Mouse (Mus musculus) hindbrain, embryonic 14.5 days (tissue): ENCODE data around the gene Lgals8. TPM values are rescaled to one million over a fixed set of nuclear protein-coding genes. Genes with fewer than 3 reads are reported as not detected.

Experiments used
- ATAC-seq: fragments of 200-750 bp; cut with Nextera tagmentation; 2 replicates; pipeline ENCODE4 v1.8.0; 2017; ENCODE audit warnings: moderate number of reproducible peaks, mild to moderate bottlenecking, moderate TSS enrichment, moderate library complexity; ENCODE audit not compliant: low FRiP score
- DNase-seq: peaks from one replicate; pipeline ENCODE4 v3.0.0-alpha.2; 2015; ENCODE audit warnings: low spot score
- H3K27ac ChIP-seq: fragments of 300-500 bp; sonication (generic); 2 replicates; pipeline ENCODE4 v1.5.1; 2014; ENCODE audit warnings: mild to moderate bottlenecking, moderate library complexity
- H3K27me3 ChIP-seq: fragments of 300-500 bp; sonication (generic); 2 replicates; pipeline ENCODE4 v1.6.1; 2014; ENCODE audit warnings: mild to moderate bottlenecking, low read length, mixed read lengths; ENCODE audit not compliant: control insufficient read depth, insufficient read depth
- H3K36me3 ChIP-seq: fragments of 300-500 bp; sonication (generic); replicated peaks from 2 replicates; pipeline ENCODE4 v1.6.1; 2014; ENCODE audit not compliant: control insufficient read depth, insufficient read depth
- H3K4me1 ChIP-seq: fragments of 300-500 bp; sonication (generic); replicated peaks from 2 replicates; pipeline ENCODE4 v1.6.1; 2014; ENCODE audit warnings: antibody characterized with exemption, low read length, mixed read lengths; ENCODE audit not compliant: control insufficient read depth, insufficient read depth
- H3K4me2 ChIP-seq: fragments of 300-500 bp; sonication (generic); replicated peaks from 2 replicates; pipeline ENCODE4 v1.6.1; 2014; ENCODE audit warnings: mild to moderate bottlenecking, moderate library complexity
- H3K4me3 ChIP-seq: fragments of 300-500 bp; sonication (generic); replicated peaks from 2 replicates; pipeline ENCODE4 v1.5.1; 2014; ENCODE audit warnings: mild to moderate bottlenecking, low read length
- H3K9ac ChIP-seq: fragments of 300-500 bp; sonication (generic); 2 replicates; pipeline ENCODE4 v1.6.1; 2014
- H3K9me3 ChIP-seq: fragments of 300-500 bp; sonication (generic); 2 replicates; pipeline ENCODE4 v1.6.1; 2016; ENCODE audit warnings: low read length; ENCODE audit not compliant: control insufficient read depth
- WGBS: fragments of 180-500 bp; shearing (Covaris S2); extraction: QIAGEN DNeasy Blood & Tissue Kit; methylation state at CpG from one replicate; pipeline ENCODE4 v1.1.7; 2014; 5-methylcytosine and 5-hydroxymethylcytosine counted together
- polyA plus RNA-seq: library from polyadenylated mRNA; unstranded; fragments of >200 nt; fragmentation: Nextera tagmentation; extraction: Ambion mirVana; gene quantifications from 2 replicates; pipeline ENCODE4 v1.2.1, GENCODE M21; 2014

The Lgals8 gene
- 24.4 and 26.3 TPM in 2 replicates for polyA plus RNA-seq

DNA sequence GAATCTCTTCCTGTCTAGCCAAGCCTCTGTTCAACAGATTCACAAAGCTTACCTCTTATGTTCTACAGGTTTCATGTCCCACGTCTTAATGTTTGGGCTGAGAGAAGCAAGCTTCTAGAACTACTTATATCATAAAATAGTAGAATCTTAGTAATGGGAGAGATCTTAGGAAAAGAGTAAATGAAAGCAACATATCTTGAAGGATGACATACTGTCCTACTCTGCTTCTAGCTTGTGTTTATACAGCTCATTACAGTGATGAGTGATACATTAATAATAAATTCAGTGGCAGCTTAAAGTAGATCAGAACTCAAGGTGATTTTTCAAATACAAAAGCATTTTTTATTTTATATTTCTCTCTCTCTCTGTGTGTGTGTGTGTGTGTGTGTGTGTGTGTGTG lies at the start of gene Lgals8:
Gene Lgals8, minus strand, starts transcription at position 101 of the 400 bp plus-strand sequence.
- H3K4me1 ChIP-seq = peaks cover 6% of the 10 kb centered on the region; the same call in 1 of the 2 replicates
- H3K4me2 ChIP-seq = no peak within 1 kb of the TSS
- no peak within 1 kb of the TSS for H3K27ac ChIP-seq
- no peaks in the 10 kb centered on the region for H3K9me3 ChIP-seq
- DNase-seq = no peak
- H3K36me3 ChIP-seq = no peaks in the 10 kb centered on the region
- WGBS = 89% methylated on average over 1 of the region's 1 CpGs
- no peak within 1 kb of the TSS for H3K9ac ChIP-seq
- ATAC-seq = no peak
- no peak within 1 kb of the TSS for H3K4me3 ChIP-seq
- H3K27me3 ChIP-seq = no peaks in the 10 kb centered on the region

DNA sequence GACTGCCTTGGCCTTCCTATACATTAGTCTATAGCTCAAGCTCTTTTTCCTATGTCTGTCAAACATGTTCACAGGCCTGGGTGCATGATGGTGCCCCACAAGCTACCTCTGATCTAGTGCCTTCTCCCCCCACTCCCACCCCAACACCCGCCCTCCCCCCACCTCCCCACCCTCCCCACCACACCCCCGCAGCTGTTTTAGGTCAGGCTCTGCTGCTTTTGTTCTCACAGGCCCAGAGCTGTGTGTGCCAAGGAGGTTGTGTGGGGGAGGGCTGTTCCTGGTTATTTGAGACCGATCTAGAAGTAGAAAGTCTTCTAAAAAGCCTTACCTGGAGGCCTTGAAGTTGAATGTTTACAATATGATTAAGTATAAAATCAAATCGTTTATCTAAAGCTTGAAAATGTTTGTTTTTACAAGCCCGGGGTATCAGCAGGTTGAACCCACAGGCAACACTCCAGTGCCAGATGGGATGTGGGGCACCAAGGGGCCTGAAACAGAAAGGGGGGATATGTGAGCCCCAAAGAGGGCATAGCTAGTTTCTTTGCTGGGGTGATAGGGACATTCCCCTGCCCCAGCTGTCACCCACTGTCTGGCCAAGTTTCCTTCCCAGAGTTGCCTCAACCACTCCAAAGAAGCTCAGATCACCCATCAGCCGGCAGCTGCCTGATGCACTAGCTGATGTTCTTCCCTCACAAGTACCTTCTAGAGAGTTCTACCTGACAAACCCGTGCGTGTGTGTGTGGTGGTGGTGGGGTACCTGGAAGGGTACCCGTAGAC lies 46.6 kb upstream of the Lgals8 start:
- no peak overlapping the region for H3K4me2 ChIP-seq
- no peak overlapping the region for H3K9ac ChIP-seq
- H3K9me3 ChIP-seq = no peaks in the 10 kb centered on the region
- no peaks in the 10 kb centered on the region for H3K36me3 ChIP-seq
- WGBS = 76% methylated on average over 9 of the region's 9 CpGs
- DNase-seq (no peak), ATAC-seq (no peak)
- no peak overlapping the region for H3K27ac ChIP-seq
- H3K4me1 ChIP-seq = no peaks in the 10 kb centered on the region
- no peak overlapping the region for H3K4me3 ChIP-seq
- H3K27me3 ChIP-seq = no peaks in the 10 kb centered on the region

DNA sequence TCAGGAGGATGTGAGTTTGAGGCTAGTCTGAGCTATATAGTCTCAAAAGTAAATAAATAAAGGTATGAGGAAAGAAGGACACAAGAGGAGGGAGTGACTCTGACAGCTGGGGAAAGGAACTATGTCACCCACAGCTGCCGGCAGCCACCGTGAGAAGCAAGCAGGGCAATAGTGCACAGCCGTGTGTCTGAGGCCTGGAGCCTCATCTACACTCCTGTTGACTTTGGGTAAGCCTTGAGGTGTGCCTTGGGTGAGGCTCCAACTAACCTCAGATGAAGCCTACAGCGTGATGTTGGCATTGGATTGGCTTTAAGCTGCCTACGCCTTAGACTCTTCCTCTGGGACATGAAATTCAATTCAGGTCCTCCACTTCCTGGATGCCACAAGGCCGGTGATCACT lies 45.3 kb upstream of the Lgals8 start:
- H3K4me3 ChIP-seq = no peak overlapping the region
- no peaks in the 10 kb centered on the region for H3K36me3 ChIP-seq
- DNase-seq (no peak), ATAC-seq (no peak)
- no peaks in the 10 kb centered on the region for H3K4me1 ChIP-seq
- no peak overlapping the region for H3K4me2 ChIP-seq
- WGBS = 87% methylated on average over 6 of the region's 6 CpGs
- H3K9me3 ChIP-seq = no peaks in the 10 kb centered on the region
- H3K9ac ChIP-seq = no peak overlapping the region
- H3K27ac ChIP-seq = no peak overlapping the region
- H3K27me3 ChIP-seq = no peaks in the 10 kb centered on the region

DNA sequence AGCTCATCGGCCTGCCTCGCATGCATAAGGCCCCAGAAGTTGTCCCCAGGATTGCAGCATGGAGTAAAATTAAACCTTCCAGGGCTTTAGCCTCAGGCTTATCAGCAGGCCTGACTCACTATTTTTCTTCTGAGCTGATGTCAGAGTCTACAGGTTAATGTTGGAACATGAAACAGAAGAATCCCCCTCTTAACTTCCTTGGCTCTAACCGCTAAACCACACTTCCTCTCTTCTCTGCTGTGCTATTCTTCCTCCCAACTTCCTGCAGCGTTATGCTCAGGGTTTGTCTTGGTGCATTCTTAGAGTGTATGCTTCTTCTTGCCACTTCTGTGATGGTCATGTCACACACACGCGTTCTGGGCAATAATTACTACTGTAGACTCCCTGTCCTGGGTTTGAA lies 42.7 kb upstream of the Lgals8 start:
- 0 out of 2 replicates have a peak, but pooled peaks cover 4% of the 10 kb centered on the region for H3K4me1 ChIP-seq
- WGBS = 91% methylated on average over 6 of the region's 6 CpGs
- H3K4me2 ChIP-seq = no peak overlapping the region
- no peak overlapping the region for H3K4me3 ChIP-seq
- no peak overlapping the region for H3K9ac ChIP-seq
- no peaks in the 10 kb centered on the region for H3K36me3 ChIP-seq
- no peaks in the 10 kb centered on the region for H3K9me3 ChIP-seq
- no peaks in the 10 kb centered on the region for H3K27me3 ChIP-seq
- DNase-seq = no peak
- no peak for ATAC-seq
- H3K27ac ChIP-seq = no peak overlapping the region

DNA sequence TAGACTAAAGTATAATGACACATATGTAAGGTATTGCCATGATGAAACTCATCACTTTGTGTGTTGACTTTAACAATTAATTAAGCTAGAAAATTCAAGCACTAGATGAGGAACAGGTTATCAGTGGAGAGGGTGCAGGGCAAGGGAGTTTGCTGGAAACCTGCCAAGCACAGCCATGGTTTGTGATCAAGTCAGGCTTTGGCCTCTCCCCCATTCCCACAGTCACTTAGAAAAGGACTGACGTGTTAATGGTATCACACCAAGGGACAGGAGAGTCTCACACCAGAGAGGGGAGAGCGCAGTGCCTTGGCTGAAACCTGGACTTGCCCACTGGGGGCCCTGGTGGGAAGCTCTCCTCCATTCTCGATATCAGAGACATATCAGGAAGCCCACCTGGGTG lies 40.6 kb upstream of the Lgals8 start:
- Histone ChIP-seq H3K9ac (no peak overlapping the region), H3K4me2 (no peak overlapping the region), H3K4me3 (no peak overlapping the region), H3K27me3 (no peaks in the 10 kb centered on the region), H3K9me3 (no peaks in the 10 kb centered on the region), H3K27ac (no peak overlapping the region), H3K36me3 (no peaks in the 10 kb centered on the region), H3K4me1 (0 out of 2 replicates have a peak, but pooled peaks cover 4% of the 10 kb centered on the region)
- ATAC-seq (no peak), DNase-seq (no peak)
- WGBS = 72% methylated on average over 3 of the region's 3 CpGs

DNA sequence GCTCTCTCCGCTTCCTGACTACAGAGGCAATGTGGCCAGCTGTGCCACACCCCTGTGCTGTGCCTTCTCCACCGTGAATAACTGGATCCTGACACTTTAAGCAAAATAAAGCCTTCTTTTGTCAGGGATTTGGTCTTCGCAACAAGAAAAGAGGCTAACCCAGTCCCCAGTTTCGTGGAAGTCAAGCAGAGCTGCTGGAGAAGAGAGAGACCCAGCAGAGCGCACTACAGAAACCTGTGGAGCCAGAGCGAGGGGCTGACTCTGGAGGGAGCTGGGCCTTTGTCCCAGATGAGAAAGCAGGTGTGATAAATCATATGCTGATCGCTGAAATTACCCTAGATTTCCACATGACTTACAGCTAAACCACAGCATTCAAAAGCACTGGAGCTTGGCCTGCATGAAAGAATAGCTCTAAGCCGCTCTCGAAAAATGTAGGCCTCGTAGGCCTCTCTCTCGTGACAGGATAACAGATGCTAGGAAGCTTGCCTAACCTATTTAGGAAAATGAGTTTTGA lies 38.6 kb upstream of the Lgals8 start:
- WGBS = 20% methylated on average over 11 of the region's 11 CpGs
- ATAC-seq = peak; percentile 78
- no peak overlapping the region for H3K27ac ChIP-seq
- H3K4me2 ChIP-seq = no peak overlapping the region
- H3K4me1 ChIP-seq = 0 out of 2 replicates have a peak, but pooled peaks cover 4% of the 10 kb centered on the region
- H3K9me3 ChIP-seq = no peaks in the 10 kb centered on the region
- no peak overlapping the region for H3K9ac ChIP-seq
- H3K36me3 ChIP-seq = no peaks in the 10 kb centered on the region
- DNase-seq = peak; percentile 30
- no peak overlapping the region for H3K4me3 ChIP-seq
- no peaks in the 10 kb centered on the region for H3K27me3 ChIP-seq

DNA sequence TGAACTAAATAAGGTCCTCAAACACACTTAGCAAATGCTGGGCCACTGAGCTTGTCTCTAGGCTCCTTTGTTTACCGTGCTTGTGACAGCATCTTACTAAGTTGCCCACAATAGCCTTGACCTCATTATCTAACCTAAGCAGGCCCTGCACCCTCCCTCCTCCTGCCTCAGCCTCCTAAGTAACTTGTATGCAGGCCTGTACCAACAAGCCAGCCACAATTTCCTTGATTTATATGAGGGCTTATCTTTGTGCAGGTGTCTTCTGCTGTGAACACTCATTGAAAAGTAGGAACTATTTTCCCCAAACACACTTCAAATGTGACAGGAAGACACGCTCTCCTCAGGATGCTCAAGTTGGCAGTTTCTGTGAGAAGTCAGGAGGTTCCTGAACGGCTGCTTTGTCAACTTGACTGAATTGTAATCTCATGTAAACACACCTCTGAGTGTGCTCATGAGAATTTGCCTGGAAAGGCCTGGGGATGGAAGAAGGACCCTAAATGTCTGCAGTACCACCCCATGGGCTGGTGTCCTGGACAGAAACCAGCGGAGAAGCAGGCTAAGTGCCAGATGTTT lies 38.0 kb upstream of the Lgals8 start:
- H3K9ac ChIP-seq = no peak overlapping the region
- ATAC-seq (no peak), DNase-seq (no peak)
- H3K4me2 ChIP-seq = no peak overlapping the region
- H3K27ac ChIP-seq = no peak overlapping the region
- H3K9me3 ChIP-seq = no peaks in the 10 kb centered on the region
- H3K4me3 ChIP-seq = no peak overlapping the region
- WGBS = 23% methylated on average over 4 of the region's 4 CpGs
- H3K27me3 ChIP-seq = no peaks in the 10 kb centered on the region
- no peaks in the 10 kb centered on the region for H3K36me3 ChIP-seq
- H3K4me1 ChIP-seq = 0 out of 2 replicates have a peak, but pooled peaks cover 4% of the 10 kb centered on the region

DNA sequence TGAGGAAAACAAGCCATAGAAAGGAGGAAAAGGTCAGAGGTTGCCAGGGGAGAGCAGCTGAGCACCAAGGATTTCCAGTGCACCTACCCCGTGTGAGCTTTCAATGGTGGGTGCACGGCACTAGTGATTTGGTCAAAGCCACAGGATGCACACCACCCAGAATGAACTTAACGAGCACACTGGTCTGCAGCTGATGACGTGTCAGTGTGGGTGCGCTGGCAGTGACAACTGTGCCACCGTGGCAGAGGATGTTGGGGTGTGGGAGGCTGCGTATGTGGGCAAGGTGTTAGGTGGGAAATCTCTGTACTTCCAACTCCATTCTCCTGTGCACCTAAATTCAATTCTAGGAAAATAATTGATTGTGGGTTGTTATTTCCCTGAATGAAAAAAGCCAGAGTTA lies 34.4 kb upstream of the Lgals8 start:
- DNase-seq = no peak
- H3K27ac ChIP-seq = no peak overlapping the region

DNA sequence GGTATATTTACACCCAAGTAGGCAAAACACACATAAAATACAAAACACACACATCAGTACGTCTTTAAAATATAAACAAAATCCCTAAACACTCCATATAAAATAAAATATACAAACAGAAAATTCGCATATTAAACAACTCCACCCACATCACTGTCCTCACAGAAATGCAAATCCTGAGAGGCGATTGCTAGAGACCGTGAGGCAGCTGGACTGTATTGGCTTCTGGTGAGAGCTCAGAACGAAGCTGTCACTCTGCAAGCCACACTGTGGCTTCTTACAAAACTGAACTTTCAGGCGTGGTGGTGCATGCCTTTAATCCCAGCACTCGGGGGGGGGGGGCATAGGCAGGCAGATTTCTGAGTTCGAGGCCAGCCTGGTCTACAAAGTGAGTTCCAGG lies 33.1 kb upstream of the Lgals8 start:
- Histone ChIP-seq H3K9ac (no peak overlapping the region), H3K27ac (no peak overlapping the region), H3K9me3 (no peaks in the 10 kb centered on the region), H3K4me2 (no peak overlapping the region), H3K4me1 (no peaks in the 10 kb centered on the region), H3K27me3 (no peaks in the 10 kb centered on the region), H3K36me3 (no peaks in the 10 kb centered on the region), H3K4me3 (no peak overlapping the region)
- 43% methylated on average over 8 of the region's 8 CpGs for WGBS
- DNase-seq = no peak
- ATAC-seq = no peak

More for the DNA sequence above, 34.4 kb upstream of the Lgals8 start:
- no peak overlapping the region for H3K4me3 ChIP-seq
- H3K27me3 ChIP-seq = no peaks in the 10 kb centered on the region
- H3K4me1 ChIP-seq = 0 out of 2 replicates have a peak, but pooled peaks cover 4% of the 10 kb centered on the region
- no peaks in the 10 kb centered on the region for H3K36me3 ChIP-seq
- no peaks in the 10 kb centered on the region for H3K9me3 ChIP-seq
- 87% methylated on average over 7 of the region's 7 CpGs for WGBS
- H3K9ac ChIP-seq = no peak overlapping the region
- H3K4me2 ChIP-seq = no peak overlapping the region
- no peak for ATAC-seq
